Mouse (Mus musculus): ENCODE data around the gene Dmrta2.
A peak's percentile ranks its signal among the peaks of the same experiment; 100 is the strongest.

Dmrta2 gene

DNA sequence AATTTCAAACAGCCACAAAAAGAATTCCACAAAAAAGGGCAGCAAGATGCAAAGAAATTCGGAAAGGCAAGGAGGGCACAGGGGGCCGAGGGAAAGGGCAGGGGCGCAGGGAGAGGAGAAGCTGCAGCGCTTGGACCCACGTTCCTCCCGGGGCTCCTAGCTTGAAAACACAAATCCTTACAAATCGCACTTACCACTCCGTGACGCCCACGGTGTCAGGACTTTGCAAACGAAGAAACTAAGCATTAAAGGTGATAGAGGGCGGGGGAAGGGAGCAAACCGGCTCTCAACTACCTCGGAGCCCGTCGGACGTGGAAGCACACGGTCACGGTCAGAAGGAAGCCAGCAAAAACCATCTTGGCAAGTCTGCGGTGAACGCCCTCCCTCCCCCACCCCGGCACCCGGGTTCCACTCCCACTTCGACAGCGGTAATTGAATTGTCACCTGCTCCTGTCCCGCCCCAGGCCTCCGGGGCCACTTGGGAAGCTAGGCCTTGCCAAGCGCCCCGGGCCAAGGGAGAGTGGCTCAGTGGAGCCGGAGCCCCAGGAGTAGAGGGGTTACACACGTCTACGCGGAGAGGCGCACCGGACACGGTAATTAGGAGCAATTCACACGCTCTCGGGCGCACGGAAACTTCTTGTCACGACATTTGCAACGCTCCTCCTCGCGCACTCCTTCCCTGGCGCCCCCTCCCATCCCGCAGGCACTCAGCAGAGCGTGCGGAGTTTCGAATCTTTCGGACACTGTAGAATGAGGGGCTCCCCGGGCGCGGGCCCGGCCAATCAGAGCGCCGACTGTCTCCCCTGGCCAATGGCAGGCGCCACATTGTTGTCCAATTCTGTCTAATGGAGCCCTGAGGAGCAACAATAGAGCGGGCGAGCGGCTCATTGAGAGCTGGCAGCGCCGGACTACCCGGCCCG is at the start of gene Dmrta2:
Gene Dmrta2, plus strand, starts transcription at position 906 of the 920 bp plus-strand sequence.
- peak in 1 of 2 experiments; percentile 49 for DNase-seq (ENCODE audit: low spot score in 2 of 2)

- DNase-seq (ENCODE audit: low spot score in 2 of 2) = no peak
Measured at GRCm38 (mm10) chr4:109929058-109929457, 48.8 kb upstream of the Dmrta2 start.

DNA sequence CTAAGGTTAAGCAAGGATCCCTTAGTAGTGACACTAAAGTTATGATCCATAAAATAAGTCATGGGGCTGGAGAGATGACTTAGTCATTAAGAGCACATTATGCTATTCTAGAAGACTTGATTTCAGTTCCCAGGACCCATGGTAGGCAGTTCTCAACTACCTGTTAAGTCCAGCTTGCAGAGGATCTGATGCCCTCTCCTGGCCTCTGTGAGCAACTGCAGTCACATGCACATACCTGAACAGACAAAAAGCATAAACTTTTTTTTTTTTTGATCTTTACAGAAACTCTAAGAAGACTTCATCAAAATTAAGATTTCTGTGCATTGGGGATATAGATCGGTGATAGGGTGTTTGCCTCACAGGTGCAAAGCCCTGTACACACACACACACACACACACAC is 47.4 kb upstream of the Dmrta2 start:
- no peak for DNase-seq (ENCODE audit: low spot score in 2 of 2)

DNA sequence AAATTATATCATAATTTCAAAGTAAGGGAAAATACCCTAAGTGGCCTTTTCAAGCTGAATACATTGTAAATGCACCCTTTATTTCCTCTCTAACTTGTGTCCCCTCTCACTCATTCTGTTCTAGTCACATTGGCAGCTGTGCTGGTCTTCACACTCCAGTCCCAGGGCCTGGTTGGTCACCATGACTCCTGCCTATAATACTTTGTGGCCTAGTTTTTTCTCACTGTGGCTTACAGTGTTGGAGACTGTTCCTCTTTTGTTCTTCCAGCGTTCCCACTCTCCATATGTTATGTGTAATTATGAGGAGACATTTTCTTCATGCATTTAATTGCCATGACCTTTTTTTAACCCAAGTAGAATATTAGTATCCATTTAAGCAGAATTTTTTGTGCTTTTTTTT is 46.9 kb upstream of the Dmrta2 start:
- no peak for DNase-seq (ENCODE audit: low spot score in 2 of 2)

DNA sequence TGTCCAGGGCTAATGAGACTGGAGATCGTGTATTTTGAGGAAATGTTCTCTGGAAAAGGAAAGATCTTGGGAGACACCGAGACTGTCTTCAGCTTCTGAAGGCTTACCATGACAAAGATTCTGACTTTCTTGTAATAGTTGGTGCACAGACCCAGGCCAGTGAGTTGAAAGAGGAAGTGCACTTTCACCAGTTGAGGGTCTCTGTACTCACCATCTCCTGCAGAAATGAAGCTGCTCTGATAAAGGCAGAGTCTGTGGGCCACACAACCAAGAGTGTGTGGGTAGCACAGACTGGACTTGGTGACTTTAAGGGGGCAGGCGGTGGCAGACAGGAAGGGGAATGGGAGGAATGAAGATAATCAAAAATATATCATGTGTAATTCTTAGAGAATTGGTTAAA is 41.3 kb upstream of the Dmrta2 start:
- no peak for DNase-seq (ENCODE audit: low spot score in 2 of 2)

GRCm38 (mm10) chr4:109939291-109939690 is 38.6 kb upstream of the Dmrta2 start:
- no peak for DNase-seq (ENCODE audit: low spot score in 2 of 2)

GRCm38 (mm10) chr4:109945554-109945953 is 32.3 kb upstream of the Dmrta2 start:
- no peak for DNase-seq (ENCODE audit: low spot score in 2 of 2)

- no peak for DNase-seq (ENCODE audit: low spot score in 2 of 2)
Measured at GRCm38 (mm10) chr4:109949307-109949706, 28.5 kb upstream of the Dmrta2 start.

GRCm38 (mm10) chr4:109953509-109953908 is 24.3 kb upstream of the Dmrta2 start:
- DNase-seq (ENCODE audit: low spot score in 2 of 2) = no peak

- no peak for DNase-seq (ENCODE audit: low spot score in 2 of 2)
Measured at GRCm38 (mm10) chr4:109960201-109960935, 17.5 kb upstream of the Dmrta2 start.

GRCm38 (mm10) chr4:109963570-109964279 is 14.1 kb upstream of the Dmrta2 start:
- no peak for DNase-seq (ENCODE audit: low spot score in 2 of 2)

DNA sequence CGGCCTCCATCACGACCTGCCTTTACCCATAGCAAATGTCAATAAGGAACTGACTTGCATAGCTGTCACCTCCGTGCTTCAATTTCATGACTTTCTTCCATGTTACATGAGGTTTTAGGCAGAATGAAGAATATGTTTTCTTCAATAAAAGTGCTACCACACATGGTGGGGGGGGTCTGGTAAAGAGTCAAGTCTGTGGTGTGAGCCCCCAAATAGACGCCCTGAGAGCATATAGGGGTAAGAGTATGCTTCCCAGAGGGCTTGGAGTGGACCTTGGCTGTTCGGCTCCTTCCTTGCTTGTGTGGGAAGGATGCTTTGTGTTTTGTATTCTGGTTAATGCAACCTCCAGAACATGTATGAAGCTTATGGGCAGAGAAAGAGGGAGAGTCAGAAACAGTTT is 8.3 kb upstream of the Dmrta2 start:
- no peak for DNase-seq (ENCODE audit: low spot score in 2 of 2)

- no peak for DNase-seq (ENCODE audit: low spot score in 2 of 2)
Measured at GRCm38 (mm10) chr4:109973991-109974654, 3.7 kb upstream of the Dmrta2 start.

DNA sequence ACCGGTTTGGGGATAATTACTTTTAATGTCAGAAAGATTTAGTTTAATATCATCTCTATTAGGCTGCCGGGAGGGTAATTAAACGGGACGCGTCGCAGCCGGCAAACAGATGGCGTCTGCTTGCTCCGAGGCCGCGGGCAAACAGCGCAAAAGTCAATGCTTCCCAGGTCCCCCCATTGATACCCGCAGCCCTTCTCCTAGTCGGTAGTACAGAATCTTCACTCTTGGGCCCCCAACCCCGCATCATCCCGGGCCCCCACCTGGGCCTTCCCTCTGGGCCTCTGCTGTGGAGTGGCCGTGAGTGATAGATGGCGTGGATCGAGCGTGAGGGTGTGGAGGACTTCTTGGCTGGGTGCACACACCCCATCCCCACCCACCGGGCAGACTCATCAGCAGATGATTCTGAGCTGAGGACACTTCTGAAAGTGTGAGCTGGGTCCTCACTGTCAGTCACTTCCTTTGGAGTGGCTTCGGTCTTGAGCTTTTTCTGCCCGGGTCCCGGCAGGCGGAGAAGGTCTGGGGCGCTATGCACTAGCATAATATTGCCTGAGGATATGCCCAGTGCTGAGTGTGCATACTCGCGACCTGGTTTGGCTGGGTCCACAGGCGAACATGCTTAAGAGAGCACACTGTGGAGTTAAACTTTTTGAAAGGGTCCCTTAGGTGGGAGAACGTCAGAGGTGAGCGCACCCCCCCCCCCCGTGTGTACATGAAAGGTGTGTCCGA is 3.0 kb upstream of the Dmrta2 start:
- DNase-seq (ENCODE audit: low spot score in 2 of 2) = no peak

GRCm38 (mm10) chr4:109975381-109976240 is 2.2 kb upstream of the Dmrta2 start:
- no peak for DNase-seq (ENCODE audit: low spot score in 2 of 2)

DNA sequence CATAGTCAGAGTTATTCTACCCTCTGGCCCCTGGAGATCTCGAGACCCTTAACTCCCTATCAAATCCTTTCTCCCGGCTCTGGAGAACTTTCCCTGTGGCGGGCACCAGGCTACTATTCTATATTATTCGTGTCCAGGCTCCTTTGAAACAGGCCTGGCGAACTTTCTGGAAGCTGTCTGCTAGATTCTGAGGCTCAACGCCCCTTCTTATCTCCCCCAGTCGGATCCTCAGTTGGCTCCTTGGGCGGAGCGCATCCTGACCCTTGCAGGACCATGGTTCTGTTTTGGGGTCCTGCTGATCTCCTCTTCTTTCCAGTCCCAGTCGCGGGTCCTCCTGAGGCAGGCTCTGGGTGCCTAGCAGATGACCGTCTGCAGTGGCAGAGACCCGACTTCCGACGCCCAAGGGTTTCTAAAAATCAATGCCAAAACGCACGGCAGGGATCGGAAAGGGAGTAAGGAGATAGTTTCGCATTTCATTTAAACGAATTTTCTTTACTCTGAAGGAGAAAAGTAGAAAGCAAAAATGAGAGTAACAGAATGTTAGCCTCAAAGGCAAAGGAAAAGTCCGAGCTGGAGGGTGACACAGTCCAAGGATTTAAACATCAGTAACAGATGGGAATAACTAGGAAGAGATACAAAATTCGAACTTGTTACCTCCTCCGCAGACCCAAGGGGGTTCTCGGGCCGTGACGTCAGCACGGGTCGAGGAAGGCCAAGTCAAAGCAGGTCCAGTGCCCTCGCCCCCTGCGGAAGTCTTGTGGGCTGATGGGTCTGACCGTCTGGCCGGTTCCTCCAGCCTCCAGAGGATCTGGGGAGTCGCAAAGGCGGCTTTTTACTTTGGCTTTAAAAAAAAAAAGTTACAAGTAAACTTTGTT is 1.3 kb upstream of the Dmrta2 start:
- no peak for DNase-seq (ENCODE audit: low spot score in 2 of 2)

DNA sequence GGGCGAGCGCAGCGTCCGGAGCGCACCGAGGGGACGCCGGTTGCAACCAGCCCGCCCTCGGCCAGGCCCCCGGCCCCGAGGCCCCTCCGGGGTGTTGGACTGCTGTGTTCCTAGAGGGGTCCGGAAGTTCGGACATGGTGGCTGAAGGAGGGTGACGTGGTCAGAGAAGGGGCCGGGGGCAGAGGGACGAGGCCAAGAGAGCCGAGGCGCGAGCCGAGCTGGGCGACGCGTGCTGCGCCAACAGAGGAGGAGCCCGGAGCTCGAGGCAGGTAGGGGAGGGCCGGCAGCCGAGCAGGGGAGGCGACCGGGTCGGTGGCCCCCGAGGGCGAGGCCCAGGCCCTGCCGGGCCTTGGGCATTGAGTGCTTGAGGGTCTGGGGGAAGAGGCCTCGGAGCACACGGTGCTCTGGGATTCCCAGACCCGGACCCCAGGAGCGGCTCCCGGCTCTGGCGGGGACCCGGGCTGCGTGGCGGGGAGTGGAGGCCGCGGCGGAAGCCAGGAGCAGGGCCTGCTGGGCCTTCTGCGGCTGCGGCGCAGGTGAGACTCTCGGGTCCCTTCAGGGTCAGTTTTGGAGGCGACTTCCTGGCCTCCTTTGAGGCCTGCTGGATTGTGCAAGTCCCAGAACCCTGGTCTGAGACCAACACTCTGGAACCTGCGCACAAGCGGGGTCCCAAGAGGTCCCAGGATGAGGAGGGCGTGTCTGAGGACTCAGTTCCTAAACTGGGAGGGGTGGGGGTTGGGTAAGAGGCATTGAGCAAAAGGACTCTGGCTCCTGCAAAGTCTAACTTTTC is 410 bp downstream of the Dmrta2 start:
- DNase-seq (ENCODE audit: low spot score in 2 of 2) = no peak

- no peak for DNase-seq (ENCODE audit: low spot score in 2 of 2)
Measured at GRCm38 (mm10) chr4:109978858-109979340, 1.0 kb downstream of the Dmrta2 start.

Measured in right cerebral cortex, postnatal 36 days (tissue).